Mouse (Mus musculus) splenic B cell, adult 2 months (primary cell): Measurements from ENCODE around the gene Wnt9b.

Source experiments
- DNase-seq: peaks from one replicate; pipeline ENCODE4 v3.0.0-alpha.2; 2011; ENCODE audit warnings: low read depth, low spot score
- H3K27me3 ChIP-seq: 2 replicates; pipeline ENCODE4 v1.6.1; 2012; ENCODE audit warnings: mild to moderate bottlenecking, low read length, moderate library complexity, mixed read lengths; ENCODE audit not compliant: control insufficient read depth, poor library complexity, insufficient read depth, severe bottlenecking
- H3K36me3 ChIP-seq: 2 replicates; pipeline ENCODE4 v1.6.1; 2012; ENCODE audit warnings: mild to moderate bottlenecking, low read length, moderate library complexity, mixed read lengths; ENCODE audit not compliant: control insufficient read depth, poor library complexity, insufficient read depth, severe bottlenecking

Gene Wnt9b

GRCm38 (mm10) chr11:103758054-103758453, 8.4 kb upstream of the Wnt9b start:
- no peaks in the 10 kb centered on the region for H3K27me3 ChIP-seq
- no peak for DNase-seq
- H3K36me3 ChIP-seq: no peaks in the 10 kb centered on the region

- no peaks in the 10 kb centered on the region for H3K27me3 ChIP-seq
- DNase-seq: no peak
- no peaks in the 10 kb centered on the region for H3K36me3 ChIP-seq
Observed at GRCm38 (mm10) chr11:103750612-103751011, 991 bp upstream of the Wnt9b start.

- Histone ChIP-seq H3K36me3 (no peaks in the 10 kb centered on the region), H3K27me3 (no peaks in the 10 kb centered on the region)
- DNase-seq: no peak
Observed at GRCm38 (mm10) chr11:103735046-103735781, 14.4 kb downstream of the Wnt9b start.

- no peaks in the 10 kb centered on the region for H3K27me3 ChIP-seq
- no peaks in the 10 kb centered on the region for H3K36me3 ChIP-seq
- DNase-seq: no peak
Observed at GRCm38 (mm10) chr11:103734411-103735045, 15.1 kb downstream of the Wnt9b start.

- no peaks in the 10 kb centered on the region for H3K27me3 ChIP-seq
- no peak for DNase-seq
- H3K36me3 ChIP-seq: no peaks in the 10 kb centered on the region
Observed at GRCm38 (mm10) chr11:103733961-103734360, 15.7 kb downstream of the Wnt9b start.

GRCm38 (mm10) chr11:103733069-103733468, 16.6 kb downstream of the Wnt9b start:
- Histone ChIP-seq H3K36me3 (no peaks in the 10 kb centered on the region), H3K27me3 (no peaks in the 10 kb centered on the region)
- no peak for DNase-seq

GRCm38 (mm10) chr11:103732306-103732705, 17.3 kb downstream of the Wnt9b start:
- DNase-seq: no peak
- no peaks in the 10 kb centered on the region for H3K36me3 ChIP-seq
- no peaks in the 10 kb centered on the region for H3K27me3 ChIP-seq

- DNase-seq: no peak
- Histone ChIP-seq H3K36me3 (no peaks in the 10 kb centered on the region), H3K27me3 (no peaks in the 10 kb centered on the region)
Observed at GRCm38 (mm10) chr11:103731594-103731993, 18.0 kb downstream of the Wnt9b start.

GRCm38 (mm10) chr11:103729282-103729985, 20.2 kb downstream of the Wnt9b start:
- Histone ChIP-seq H3K27me3 (no peaks in the 10 kb centered on the region), H3K36me3 (no peaks in the 10 kb centered on the region)
- DNase-seq: no peak

GRCm38 (mm10) chr11:103724331-103724771, 25.3 kb downstream of the Wnt9b start:
- H3K36me3 ChIP-seq: no peaks in the 10 kb centered on the region
- DNase-seq: no peak
- H3K27me3 ChIP-seq: no peaks in the 10 kb centered on the region

GRCm38 (mm10) chr11:103722040-103722481, 27.6 kb downstream of the Wnt9b start:
- no peaks in the 10 kb centered on the region for H3K36me3 ChIP-seq
- no peaks in the 10 kb centered on the region for H3K27me3 ChIP-seq
- DNase-seq: no peak

GRCm38 (mm10) chr11:103721468-103722039, 28.1 kb downstream of the Wnt9b start:
- H3K36me3 ChIP-seq: no peaks in the 10 kb centered on the region
- no peaks in the 10 kb centered on the region for H3K27me3 ChIP-seq
- peak; percentile 48 for DNase-seq

GRCm38 (mm10) chr11:103719436-103719835, 30.2 kb downstream of the Wnt9b start:
- H3K36me3 ChIP-seq: no peaks in the 10 kb centered on the region
- DNase-seq: no peak
- H3K27me3 ChIP-seq: no peaks in the 10 kb centered on the region

- H3K36me3 ChIP-seq: no peaks in the 10 kb centered on the region
- H3K27me3 ChIP-seq: no peaks in the 10 kb centered on the region
- DNase-seq: no peak
Observed at GRCm38 (mm10) chr11:103716971-103717370, 32.6 kb downstream of the Wnt9b start.

GRCm38 (mm10) chr11:103714074-103714473, 35.5 kb downstream of the Wnt9b start:
- no peak for DNase-seq
- Histone ChIP-seq H3K27me3 (no peaks in the 10 kb centered on the region), H3K36me3 (no peaks in the 10 kb centered on the region)
